Mouse (Mus musculus) cerebellum, adult 11 months (tissue): Measurements from ENCODE around the gene Herpud1.
"Not testable (repeated sequence)": the region's sequence is repeated elsewhere in the genome, so short reads cannot be mapped to it uniquely, and the experiment has no call there.

Experiments
- DNase-seq: peaks from one replicate; pipeline ENCODE4 v3.0.0; 2022

The Herpud1 gene

GRCm38 (mm10) chr8:94376176-94376575 is 10.1 kb upstream of the Herpud1 start:
- DNase-seq, result no peak

- DNase-seq, result no peak
Observed at GRCm38 (mm10) chr8:94376580-94376979, 9.7 kb upstream of the Herpud1 start.

- no peak for DNase-seq
Observed at GRCm38 (mm10) chr8:94377031-94377430, 9.2 kb upstream of the Herpud1 start.

- no peak for DNase-seq
Observed at GRCm38 (mm10) chr8:94377714-94378205, 8.5 kb upstream of the Herpud1 start.

GRCm38 (mm10) chr8:94378763-94379415 is 7.3 kb upstream of the Herpud1 start:
- no peak for DNase-seq

- no peak for DNase-seq
Observed at GRCm38 (mm10) chr8:94379686-94380085, 6.6 kb upstream of the Herpud1 start.

GRCm38 (mm10) chr8:94384166-94384565 is 2.1 kb upstream of the Herpud1 start:
- DNase-seq, result no peak

GRCm38 (mm10) chr8:94385506-94386213 is 578 bp upstream of the Herpud1 start:
- peak; percentile 11 for DNase-seq

GRCm38 (mm10) chr8:94387027-94387684 is 918 bp downstream of the Herpud1 start:
- peak; percentile 63 for DNase-seq

- DNase-seq, result peak; percentile 11
Observed at GRCm38 (mm10) chr8:94387785-94388184, 1.5 kb downstream of the Herpud1 start.

- DNase-seq, result no peak
Observed at GRCm38 (mm10) chr8:94389531-94389930, 3.3 kb downstream of the Herpud1 start.

- DNase-seq, result no peak
Observed at GRCm38 (mm10) chr8:94390429-94390828, 4.2 kb downstream of the Herpud1 start.

GRCm38 (mm10) chr8:94390910-94391309 is 4.7 kb downstream of the Herpud1 start:
- DNase-seq, result no peak

GRCm38 (mm10) chr8:94392147-94392546 is 5.9 kb downstream of the Herpud1 start:
- no peak for DNase-seq

- no peak for DNase-seq
Observed at GRCm38 (mm10) chr8:94392648-94393047, 6.4 kb downstream of the Herpud1 start.

- DNase-seq, result no peak
Observed at GRCm38 (mm10) chr8:94395851-94396540, 9.8 kb downstream of the Herpud1 start.

GRCm38 (mm10) chr8:94396964-94397657 is 10.9 kb downstream of the Herpud1 start:
- peak; percentile 34 for DNase-seq

GRCm38 (mm10) chr8:94398587-94398986 is 12.3 kb downstream of the Herpud1 start:
- no peak for DNase-seq

- no peak for DNase-seq
Observed at GRCm38 (mm10) chr8:94399361-94399953, 13.2 kb downstream of the Herpud1 start.

- not testable (repeated sequence) for DNase-seq
Observed at GRCm38 (mm10) chr8:94399957-94400356, 13.7 kb downstream of the Herpud1 start.

GRCm38 (mm10) chr8:94408443-94409080 is 22.3 kb downstream of the Herpud1 start:
- DNase-seq, result no peak

GRCm38 (mm10) chr8:94409523-94409922 is 23.3 kb downstream of the Herpud1 start:
- DNase-seq, result no peak
